Mouse (Mus musculus): ENCODE measurements around the gene Prdm4.

GRCm38 (mm10) chr10:85916498-85917309, at the start of gene Prdm4:
- TF ChIP-seq CTCF (IDR thresholded peaks at IDR 0.05; ENCODE audit: extremely low read depth, insufficient read depth, low read length) = no peak
- no peak for TF ChIP-seq POLR2A (IDR thresholded peaks at IDR 0.05; ENCODE audit: extremely low read depth, insufficient read depth, low read length)

Data from cortical plate, adult 2 months (tissue).